Mouse (Mus musculus): ENCODE data around the gene Sspo. TPM values are rescaled to one million over a fixed set of nuclear protein-coding genes. Genes with fewer than 3 reads are reported as not detected.

Gene Sspo
- total RNA-seq, 2 experiments from 2014 or later, result 0.14 to 0.55 TPM

GRCm38 (mm10) chr6:48434651-48435050, 13.4 kb upstream of the Sspo start:
- no peak for DNase-seq (ENCODE audit: low spot score)
- intact Hi-C loops (cut with DNase I), result no loop called here

GRCm38 (mm10) chr6:48435111-48435510, 12.9 kb upstream of the Sspo start:
- intact Hi-C loops (cut with DNase I), result no loop called here
- DNase-seq (ENCODE audit: low spot score), result no peak

GRCm38 (mm10) chr6:48435706-48436349, 12.2 kb upstream of the Sspo start:
- DNase-seq (ENCODE audit: low spot score), result no peak
- intact Hi-C loops (cut with DNase I), result no loop called here

GRCm38 (mm10) chr6:48437679-48438376, 10.2 kb upstream of the Sspo start:
- intact Hi-C loops (cut with DNase I), result no loop called here
- no peak for DNase-seq (ENCODE audit: low spot score)

GRCm38 (mm10) chr6:48438475-48439125, 9.4 kb upstream of the Sspo start:
- no peak for DNase-seq (ENCODE audit: low spot score)
- intact Hi-C loops (cut with DNase I), result no loop called here

- intact Hi-C loops (cut with DNase I), result loop anchor here (5.0 kb wide), 1 partner anchor 42 kb away; the partner anchor contains the start of gene Krba1
- DNase-seq (ENCODE audit: low spot score), result no peak
Measured at GRCm38 (mm10) chr6:48439654-48440053, 8.4 kb upstream of the Sspo start.

GRCm38 (mm10) chr6:48440306-48441014, 7.6 kb upstream of the Sspo start:
- intact Hi-C loops (cut with DNase I), result loop anchor here (5.0 kb wide), 1 partner anchor 43 kb away; the partner anchor contains the start of gene Krba1
- DNase-seq (ENCODE audit: low spot score), result no peak

- intact Hi-C loops (cut with DNase I), result loop anchor here (5.0 kb wide), 1 partner anchor 46 kb away; the partner anchor contains the start of gene Krba1
- DNase-seq (ENCODE audit: low spot score), result peak; percentile 92
Measured at GRCm38 (mm10) chr6:48443592-48444309, 4.3 kb upstream of the Sspo start.

GRCm38 (mm10) chr6:48444310-48445180, 3.5 kb upstream of the Sspo start:
- intact Hi-C loops (cut with DNase I), result loop anchor here (5.0 kb wide), 1 partner anchor 47 kb away; the partner anchor contains the start of gene Krba1
- no peak for DNase-seq (ENCODE audit: low spot score)

- intact Hi-C loops (cut with DNase I), result no loop called here
- DNase-seq (ENCODE audit: low spot score), result peak; percentile 34
Measured at GRCm38 (mm10) chr6:48445181-48446101, 2.6 kb upstream of the Sspo start, which contains the start of gene Zfp467. Gene Zfp467, minus strand, starts transcription at chr6:48445825.

- no peak for DNase-seq (ENCODE audit: low spot score)
- intact Hi-C loops (cut with DNase I), result no loop called here
Measured at GRCm38 (mm10) chr6:48446256-48446655, 1.8 kb upstream of the Sspo start.

- DNase-seq (ENCODE audit: low spot score), result no peak
- intact Hi-C loops (cut with DNase I), result no loop called here
Measured at GRCm38 (mm10) chr6:48446896-48447295, 1.1 kb upstream of the Sspo start.

GRCm38 (mm10) chr6:48448527-48448926, 498 bp downstream of the Sspo start:
- DNase-seq (ENCODE audit: low spot score), result no peak
- intact Hi-C loops (cut with DNase I), result no loop called here

GRCm38 (mm10) chr6:48452151-48452550, 4.1 kb downstream of the Sspo start:
- intact Hi-C loops (cut with DNase I), result no loop called here
- DNase-seq (ENCODE audit: low spot score), result no peak

- DNase-seq (ENCODE audit: low spot score), result no peak
- intact Hi-C loops (cut with DNase I), result no loop called here
Measured at GRCm38 (mm10) chr6:48452771-48453170, 4.7 kb downstream of the Sspo start.

GRCm38 (mm10) chr6:48464966-48465679, 17.1 kb downstream of the Sspo start:
- intact Hi-C loops (cut with DNase I), result no loop called here

GRCm38 (mm10) chr6:48466715-48467114, 18.7 kb downstream of the Sspo start:
- no peak for DNase-seq (ENCODE audit: low spot score)
- intact Hi-C loops (cut with DNase I), result no loop called here

More at GRCm38 (mm10) chr6:48464966-48465679, 17.1 kb downstream of the Sspo start:
- no peak for DNase-seq (ENCODE audit: low spot score)

Data from heart, postnatal 25 days (tissue).